Mouse (Mus musculus) adrenal gland, adult 2 months (tissue): ENCODE data around the gene Gja5. TPM values are rescaled to one million over a fixed set of nuclear protein-coding genes. Genes with fewer than 3 reads are reported as not detected.

Experiments used
- DNase-seq: peaks from one replicate; pipeline ENCODE4 v3.0.0; 2021
- polyA plus RNA-seq: library from polyadenylated mRNA; depleted of rRNA; stranded (reverse); fragments of >200 nt; gene quantifications from 2 replicates; pipeline ENCODE4 v1.2.3, GENCODE M21; 2012
- total RNA-seq, 2 experiments: library from RNA; stranded (reverse); gene quantifications; 2 replicates each; pipeline ENCODE4 v1.2.3; 2021

Gene Gja5
- total and polyA plus RNA-seq, 3 experiments = 1.4 to 2.1 (median 1.7) TPM

DNA sequence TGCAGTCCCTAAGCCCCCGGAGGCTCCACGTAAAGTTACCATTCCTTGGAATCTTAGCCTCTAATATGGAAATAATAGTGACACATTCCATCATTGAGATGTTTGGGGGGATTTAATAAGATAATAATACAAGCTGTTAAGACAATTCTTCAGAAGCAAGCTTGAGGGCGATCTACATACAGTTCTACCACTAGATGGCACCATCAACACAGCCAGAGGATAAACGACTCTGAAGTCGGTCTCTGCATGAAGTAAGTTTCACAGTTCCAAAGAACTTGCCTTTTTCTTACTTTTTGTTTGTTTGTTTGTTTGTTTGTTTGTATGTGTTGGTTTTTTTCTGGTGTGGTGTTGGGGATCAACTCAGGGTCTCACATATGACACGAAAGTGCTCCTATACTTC lies 31.7 kb downstream of the Gja5 start:
- peak; percentile 16 for DNase-seq

DNA sequence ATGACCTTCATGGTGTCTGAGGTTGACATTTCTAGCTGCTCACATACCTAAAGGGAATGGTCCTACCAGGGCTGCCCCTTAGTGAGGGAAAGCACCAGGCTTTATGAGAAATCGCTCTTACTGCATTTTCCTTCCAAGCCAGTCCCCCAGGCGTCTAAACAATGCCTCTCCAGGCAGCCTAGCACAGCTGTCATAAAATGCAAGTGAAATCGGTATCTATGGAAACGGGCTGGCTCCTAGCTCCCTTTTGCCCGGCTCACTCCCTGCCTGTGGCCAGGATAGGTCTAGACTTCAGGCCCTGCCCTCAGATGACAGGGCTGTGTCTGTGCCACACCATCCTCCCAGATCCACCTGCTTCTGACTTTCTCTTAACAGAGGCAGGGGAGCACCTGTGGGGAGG lies 33.1 kb downstream of the Gja5 start:
- no peak for DNase-seq

DNA sequence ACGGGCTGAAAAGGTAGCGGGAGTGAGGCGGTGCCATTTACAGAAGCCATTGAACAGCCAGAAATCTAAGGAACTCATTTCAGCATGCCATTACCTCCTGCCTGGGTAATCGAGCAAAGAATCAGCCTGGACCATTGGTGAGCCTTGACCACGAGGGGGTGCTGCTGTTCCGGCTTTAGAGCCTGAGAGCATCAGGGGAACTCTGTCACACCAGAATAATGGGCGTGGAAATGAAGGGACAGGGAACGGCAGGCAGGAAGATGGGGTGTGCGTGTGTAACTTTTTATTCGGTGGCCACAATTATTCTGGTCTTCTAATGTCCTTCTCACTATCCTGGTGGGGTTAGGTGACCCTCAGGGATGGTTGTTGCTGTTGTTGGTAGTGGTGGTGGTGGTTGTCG lies 34.2 kb downstream of the Gja5 start:
- DNase-seq = peak; percentile 83

DNA sequence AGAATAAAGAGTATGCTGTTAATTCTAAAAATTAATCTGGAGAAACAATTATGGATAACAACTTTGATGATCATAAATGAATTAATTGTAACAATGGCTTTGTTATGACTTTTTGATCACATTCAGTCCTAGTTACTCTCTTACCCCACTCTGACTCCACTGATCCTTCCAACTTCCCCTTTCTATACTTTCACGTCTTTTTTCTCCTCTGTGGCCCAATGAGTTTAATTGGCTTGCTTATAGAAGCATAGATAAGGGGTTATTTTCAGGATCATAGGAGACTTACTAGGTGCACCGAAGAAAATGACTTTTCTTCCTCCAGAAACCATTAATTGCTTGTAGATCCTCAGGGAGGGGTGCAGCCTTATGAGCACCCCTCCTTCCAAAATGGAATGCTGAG lies 38.2 kb downstream of the Gja5 start:
- DNase-seq = no peak

DNA sequence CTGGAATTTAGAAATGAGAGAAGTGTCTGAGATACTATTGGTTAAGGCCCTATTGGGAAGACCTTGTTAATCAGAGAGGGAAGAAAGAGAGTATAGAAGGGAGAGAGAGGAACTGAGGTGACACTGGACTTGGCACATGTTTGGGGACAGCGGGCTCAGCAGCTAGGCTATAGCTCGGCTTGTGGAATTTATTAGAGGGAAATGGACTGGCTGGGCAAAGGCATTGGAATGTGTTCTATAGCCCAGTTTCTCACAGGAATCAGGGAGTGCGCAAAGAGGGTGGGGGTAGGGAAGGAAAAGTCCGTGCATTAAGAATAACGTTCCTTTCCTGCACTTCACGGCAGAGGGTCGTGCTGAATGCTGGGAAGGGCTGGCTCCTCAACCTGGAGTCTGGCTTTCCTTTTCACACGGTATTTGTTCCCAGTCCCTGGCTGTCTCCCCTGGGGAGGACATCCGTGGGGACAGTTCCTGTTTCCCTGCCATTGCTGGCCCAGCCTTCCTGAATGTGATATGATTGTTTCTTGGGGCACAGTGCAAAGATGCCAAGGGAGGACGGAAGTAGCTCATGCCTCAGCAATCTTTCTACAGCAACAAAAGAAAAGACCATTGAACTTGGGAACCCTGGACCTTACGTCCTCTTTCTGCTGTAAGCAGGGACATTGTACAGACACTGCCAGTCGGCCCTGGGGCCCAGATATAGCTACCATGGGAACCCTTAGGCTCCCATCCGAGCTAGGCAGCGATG lies 49.2 kb downstream of the Gja5 start:
- peak; percentile 3 for DNase-seq

DNA sequence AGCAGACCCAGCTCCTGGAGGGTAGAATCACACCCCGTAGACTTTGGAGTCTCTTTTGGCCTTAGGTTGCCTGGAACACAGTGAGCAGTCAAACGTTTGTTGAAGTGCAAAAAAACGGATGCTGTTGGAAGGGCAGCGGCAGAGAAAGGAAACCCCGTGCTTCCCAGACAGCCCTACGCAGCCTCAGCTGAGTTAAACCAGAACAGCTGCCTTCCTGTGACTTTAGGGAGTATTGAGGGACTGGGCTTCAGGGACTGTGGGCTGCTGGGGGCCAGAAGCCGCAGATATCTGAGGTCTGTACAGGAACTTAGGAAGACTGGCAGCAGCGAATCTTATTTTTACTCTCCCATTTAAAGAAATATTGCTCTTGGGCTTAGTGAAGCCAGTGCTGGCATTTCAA lies 56.1 kb downstream of the Gja5 start:
- no peak for DNase-seq

DNA sequence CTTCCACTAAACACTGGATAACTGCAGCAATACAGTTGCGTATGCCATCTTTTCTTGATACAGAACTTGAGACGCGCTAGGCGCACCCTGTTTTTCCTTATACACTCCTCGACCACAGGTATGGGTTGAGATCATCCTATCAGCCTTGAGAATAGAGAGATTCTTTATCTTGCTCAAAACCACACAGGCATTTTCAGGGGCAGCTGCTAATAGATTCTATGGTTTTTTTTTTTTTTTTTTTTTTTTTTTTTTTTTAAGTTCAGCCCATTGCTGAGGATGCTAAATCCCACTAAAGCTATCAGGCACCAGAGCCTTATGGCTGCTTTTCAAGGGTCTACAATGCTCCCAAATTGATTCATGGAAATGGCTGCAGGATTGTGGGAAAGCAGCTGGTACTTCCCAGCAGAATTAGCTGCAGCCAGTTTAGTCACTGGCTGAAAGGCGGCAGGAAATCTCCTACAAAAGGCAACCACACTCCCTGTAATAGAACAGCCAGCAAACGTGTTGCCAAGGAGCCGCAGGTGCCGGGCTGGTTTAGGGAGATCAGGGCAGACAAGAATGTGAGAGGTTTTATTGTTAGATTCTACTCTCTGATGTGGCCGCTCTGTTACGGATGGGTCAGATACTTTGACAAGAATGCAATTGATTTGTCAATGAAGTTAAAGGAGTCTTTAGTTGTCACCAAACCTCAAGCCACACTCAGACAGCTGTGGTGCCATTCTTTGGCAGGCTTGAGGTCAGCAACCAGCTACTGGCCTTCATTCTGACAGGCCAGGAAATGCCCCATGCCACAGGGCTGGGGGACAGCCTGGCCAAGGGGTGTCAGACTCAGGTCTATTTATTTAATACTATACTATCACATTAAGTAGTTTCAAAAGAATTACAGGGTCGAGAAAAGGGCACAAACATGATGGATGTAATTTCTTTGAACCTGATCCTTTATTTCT lies 58.9 kb downstream of the Gja5 start:
- DNase-seq = no peak

DNA sequence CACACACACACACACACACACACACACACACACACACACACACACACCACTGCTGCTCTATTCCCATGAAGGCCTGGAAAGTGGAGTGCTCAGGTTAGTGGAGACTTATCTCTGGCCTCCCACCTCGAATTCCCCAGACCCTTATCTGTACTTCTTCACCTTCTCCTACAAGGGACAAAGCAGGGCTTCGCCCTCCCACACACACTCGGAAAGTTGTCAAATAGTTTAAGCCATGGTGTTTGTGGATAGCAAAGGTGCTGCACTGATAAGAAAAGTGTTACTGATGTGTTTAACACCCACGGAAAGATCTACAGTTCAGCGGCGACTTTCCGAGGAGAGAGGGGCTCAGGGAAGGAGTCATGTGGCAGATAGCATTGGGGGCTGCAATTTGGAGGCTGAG lies 66.5 kb downstream of the Gja5 start:
- no peak for DNase-seq

DNA sequence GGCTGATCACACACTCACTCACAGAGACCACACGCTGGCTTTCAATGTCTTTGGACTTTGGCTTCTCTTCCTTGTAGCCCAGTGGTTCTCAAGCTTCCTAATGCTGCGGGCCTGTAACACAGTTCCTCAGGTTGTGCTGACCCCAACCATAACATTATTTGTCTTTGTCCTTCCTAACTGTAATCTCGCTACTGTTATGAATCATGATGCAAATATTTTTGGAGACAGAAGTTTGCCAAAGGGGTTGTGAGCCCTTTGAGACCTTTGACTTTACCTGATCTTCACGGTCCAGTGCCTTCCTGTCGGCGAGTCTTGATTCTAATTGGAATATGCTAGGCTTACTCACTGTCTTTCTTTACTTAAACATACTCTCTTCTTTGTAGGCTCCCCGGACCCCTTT lies 70.0 kb downstream of the Gja5 start:
- no peak for DNase-seq

DNA sequence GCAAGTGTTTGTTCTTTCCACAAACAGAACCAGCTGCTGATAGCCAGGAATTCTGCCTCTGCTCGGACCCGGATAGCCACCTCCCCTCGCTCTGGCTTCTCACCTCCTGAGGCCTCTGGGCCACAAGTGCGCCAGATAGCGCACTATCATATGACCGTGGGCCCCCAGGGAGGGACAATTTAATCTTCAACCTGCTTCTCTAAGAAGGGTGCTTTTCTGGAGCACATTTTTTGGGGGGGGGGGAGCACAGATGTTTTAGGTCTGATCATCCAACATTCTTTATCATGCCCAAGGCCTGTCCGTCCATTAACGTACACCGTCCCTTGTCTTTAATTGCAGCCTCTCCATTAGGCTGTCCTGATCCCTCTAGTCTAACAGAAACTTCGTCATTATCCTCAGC lies 71.1 kb downstream of the Gja5 start:
- no peak for DNase-seq

DNA sequence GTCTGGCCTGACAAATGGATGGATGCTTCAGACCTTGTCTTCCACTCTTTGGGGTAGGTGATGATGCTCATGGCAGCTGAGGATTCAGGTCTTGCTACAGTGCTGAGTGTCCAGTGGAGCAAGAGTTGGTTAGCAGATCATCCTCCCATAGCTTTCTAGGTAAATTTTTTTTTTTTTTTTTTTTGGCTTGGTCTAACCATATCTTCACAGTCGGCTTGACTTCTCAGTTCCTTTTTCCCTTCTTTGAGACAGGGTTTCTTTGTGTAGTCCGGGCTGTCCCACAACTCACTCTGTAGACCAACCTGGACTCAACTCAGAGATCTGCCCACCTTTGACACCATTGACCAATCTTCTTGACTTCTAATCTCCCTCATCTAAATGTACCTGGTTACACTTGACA lies 73.0 kb downstream of the Gja5 start:
- no peak for DNase-seq

DNA sequence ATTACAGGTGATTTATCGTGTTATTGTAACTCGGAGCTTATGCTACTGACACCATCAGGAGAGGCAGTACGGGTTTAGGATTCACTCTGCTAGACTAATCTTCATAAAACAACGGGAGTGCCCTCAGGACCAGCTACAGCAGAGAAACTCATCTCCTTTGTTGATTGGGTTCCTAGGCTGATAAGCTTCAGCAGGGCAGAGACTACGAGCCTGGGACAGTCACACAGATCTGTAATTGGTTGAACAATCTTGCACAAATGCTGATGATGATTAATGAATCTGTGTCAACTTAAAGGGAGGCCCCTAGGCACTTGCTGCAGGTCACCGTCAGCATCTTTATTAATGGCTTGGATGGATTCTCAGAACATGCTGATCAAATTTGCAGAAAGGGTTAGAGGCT lies 74.0 kb downstream of the Gja5 start:
- no peak for DNase-seq

DNA sequence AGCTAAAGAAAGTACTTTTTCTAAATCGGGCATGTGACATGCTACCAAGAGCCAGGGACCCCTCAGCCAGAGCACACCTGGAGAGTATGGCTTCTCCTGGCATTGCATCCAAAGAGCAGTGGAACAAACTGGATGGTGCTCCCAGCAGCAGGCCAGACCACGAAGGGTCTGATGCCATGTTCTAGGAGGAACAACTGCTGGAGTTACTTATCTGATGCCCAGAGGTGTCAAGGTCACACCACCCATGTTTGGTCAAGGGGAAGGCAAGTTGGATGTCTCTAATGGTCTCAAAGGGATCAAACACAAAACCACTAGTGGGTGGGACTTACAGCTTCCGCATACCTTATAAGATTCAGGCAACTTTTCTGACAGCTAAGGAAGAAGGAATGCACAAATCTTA lies 74.5 kb downstream of the Gja5 start:
- DNase-seq = no peak

DNA sequence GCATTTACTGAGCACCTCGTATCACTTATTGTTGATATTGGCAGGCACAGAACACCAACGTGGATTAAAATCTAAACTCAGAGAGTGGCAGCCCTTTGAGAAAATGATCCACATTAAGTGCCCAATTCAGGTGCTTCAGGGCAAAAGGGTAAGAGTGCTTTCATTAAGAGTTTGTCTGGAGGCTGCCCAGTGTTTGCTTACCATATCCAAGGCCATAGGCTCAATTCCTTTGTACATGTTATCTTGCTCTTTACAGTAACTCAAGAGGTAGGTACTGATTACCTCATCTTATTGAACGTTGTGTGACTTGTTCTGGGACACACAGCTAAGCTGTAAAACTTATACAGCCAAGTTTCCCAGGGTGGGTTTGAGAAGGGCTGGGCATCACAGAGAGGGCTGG lies 77.3 kb downstream of the Gja5 start:
- DNase-seq = no peak

DNA sequence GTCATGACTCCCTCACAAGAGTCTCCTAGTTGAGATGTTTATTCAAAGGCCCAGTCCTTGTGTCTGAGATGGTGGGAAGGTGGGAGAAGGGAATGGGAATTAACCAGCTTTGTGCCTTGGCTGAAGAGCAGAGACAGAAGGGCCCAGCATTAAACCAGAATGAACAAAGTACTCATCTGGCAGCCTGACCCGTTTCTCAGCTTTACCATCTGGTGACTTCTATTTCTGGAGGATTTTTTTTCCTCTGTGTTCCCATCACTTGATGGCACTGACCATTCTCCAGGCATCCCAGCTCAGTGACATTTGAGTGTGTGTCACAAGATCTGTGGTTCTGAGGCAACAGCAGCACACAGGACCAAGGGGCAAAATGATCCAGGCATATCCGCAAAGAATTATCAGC lies 78.2 kb downstream of the Gja5 start:
- no peak for DNase-seq

DNA sequence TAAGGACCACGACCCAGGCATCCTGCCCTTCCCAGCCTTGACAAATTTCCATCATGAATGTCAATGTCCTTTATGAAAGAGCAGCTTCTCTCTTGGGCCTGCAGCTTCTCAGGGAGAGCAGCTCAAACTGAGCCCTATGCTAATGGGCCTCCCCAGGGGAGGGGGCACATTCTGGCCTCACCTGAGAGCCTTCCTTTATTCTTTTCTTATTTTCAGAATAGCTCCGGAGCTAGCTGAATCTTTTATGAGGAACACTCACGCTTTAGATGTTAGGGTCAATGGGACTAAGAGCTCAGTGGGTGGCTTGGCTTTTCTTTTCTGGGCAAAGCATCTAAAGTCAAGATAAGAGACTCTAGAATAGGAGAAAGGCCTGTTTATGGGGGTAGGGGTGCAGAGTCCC lies 88.0 kb downstream of the Gja5 start:
- DNase-seq = no peak

DNA sequence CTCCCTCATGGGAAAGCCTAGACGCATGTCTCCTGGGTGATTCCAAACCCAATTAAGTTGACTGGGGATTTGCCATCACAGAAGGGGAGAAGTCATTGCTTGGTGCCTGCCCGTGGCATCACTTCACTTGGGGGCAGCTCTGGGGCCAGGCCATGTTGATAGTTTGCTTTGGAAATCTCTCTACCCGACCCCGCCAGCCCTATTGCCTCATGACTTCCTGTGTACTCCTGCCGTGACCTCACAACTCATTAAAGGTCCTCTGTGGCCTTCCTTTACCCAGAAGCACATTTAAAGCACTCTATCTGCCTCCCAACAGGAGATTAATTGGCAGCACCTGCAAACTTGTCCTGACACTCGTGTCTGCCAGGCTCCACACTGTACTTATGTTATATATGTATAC lies 93.3 kb downstream of the Gja5 start:
- no peak for DNase-seq

DNA sequence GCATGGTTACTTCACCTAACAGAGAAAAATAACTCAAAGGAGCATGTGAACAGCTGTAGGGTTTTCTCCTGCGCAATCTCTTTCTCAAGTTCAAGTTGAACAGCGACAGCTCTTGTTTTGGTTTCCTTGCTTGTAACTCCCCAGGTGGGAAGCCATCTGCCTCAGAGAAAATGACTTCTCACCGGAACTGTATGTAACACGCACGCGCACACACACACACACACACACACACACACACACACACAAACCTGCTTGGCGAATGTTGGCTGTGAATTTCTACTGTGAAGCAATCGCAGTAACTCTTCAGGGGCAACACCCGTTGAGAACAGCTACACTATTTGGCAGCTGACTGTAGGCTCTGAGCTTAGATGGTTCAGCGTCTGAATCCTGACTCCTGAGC lies 98.6 kb downstream of the Gja5 start:
- DNase-seq = no peak

DNA sequence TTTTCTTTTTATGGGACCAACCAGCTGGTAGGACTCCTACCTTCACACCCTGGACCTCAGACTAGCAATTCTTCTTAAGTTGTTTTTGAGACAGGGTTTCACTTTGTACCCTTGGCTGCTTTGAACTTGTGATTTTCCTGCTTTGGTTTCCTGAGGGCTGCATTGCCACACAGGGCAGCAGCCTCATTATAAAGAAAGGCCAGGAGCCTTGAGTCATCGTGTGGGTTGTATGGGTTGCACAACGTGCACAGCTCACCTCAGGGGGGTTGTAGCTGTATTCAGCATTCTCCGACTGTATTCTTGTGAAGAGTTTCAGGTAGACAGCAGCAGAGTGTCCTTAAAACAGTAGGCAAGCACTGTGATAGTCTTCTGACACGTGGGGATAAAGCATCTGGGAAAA lies 100.0 kb downstream of the Gja5 start:
- no peak for DNase-seq

DNA sequence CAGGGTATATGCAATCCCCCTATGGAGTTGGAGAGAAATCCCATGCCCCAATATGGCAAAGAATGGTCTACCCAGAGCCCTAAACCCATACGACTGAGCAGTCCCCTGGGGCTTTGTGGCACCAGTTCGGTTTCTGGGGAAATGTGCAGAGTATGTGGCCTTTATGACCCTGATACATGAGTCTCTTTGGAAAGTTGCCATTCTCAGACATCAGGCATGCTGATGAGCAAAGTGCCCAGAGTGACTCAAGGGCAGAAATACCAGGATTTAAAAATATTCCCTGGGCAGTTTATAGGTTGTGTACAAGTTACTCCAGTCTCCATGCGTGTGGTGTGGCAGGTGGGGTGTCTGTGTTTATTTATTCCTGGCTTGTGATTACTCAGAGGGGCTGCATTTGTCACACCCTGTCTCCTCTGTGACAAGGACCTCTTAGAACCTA lies 102.5 kb downstream of the Gja5 start:
- peak; percentile 23 for DNase-seq

DNA sequence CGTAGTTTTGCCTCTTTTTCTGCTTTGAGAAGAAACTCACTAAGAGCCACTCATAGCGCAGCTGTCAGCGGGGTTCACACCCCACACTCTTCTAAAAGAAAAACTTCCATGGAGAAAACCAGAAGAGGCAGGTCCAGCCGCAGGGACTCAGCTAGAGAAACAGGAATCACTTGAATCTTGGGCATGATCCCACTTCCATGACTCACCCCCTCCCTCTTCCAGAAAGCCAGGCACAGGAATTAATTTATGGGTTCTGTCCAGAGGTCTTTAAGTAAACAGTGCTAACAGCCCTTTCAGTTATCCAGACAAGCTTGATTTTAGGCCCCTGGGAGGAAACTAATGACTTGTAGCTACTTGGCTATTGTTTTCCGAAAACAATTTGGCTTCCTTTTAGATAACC lies 120.7 kb downstream of the Gja5 start:
- peak; percentile 68 for DNase-seq

DNA sequence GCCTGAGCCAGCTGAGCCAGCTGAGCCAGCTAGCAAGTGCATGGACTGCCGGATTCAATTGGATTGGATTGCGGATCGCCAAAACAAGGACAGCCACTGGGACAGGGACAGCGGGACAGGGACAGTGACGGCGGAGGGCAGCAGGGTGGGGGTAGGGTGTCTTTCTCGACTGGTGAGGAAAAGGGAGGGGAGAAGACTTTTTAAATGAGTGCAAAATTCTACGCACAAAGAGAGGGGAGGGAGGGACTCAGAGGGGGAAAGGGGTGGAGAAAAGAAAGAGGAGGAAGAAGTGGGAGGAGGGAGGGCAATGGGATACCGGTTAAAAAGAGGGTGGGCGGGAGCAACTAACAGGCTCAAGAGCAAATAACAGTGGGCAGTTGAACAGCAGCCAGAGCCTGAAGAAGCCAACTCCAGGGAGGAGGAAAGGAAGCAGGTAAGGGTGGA lies 127.6 kb downstream of the Gja5 start:
- DNase-seq = peak; percentile 20

DNA sequence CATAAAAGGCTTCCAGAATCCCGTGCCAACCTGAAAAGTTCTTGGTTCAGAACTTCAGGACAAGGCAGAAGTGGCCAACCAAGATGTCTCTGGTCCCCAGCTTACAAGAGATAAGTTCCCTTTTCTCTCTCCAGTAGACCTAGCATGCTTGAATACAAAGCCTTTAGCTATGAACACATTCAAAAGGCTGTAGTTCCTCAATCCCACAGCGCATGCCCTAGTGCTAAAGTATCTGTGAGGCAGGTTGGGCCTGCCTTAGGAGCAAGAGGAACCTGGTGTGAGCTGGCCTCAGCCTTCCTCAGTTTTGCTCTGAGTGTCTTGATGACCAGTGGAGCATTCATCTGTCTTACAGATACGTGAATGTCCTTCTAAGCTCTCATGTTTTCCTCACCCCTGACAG lies 131.1 kb downstream of the Gja5 start:
- DNase-seq = no peak
